Mouse (Mus musculus) stomach, embryonic 14.5 days (tissue): ENCODE measurements at regions not wholly inside any gene's neighbourhood (a gene's known extent, or its start where the extent isn't known, plus 50 kb on each side); places are given as distances from the start of the nearest gene placed in this dataset.
A peak's percentile ranks its signal among the peaks of the same experiment; 100 is the strongest.

Source experiments
- ATAC-seq: fragments of 200-750 bp; cut with Nextera tagmentation; 2 replicates; pipeline ENCODE4 v1.8.0; 2017; ENCODE audit warnings: low read depth, moderate TSS enrichment; ENCODE audit not compliant: insufficient number of reproducible peaks, insufficient read depth, low FRiP score
- H3K27ac ChIP-seq: fragments of 300-500 bp; sonication (generic); 2 replicates; pipeline ENCODE4 v1.5.1; 2014; ENCODE audit warnings: mild to moderate bottlenecking, low read length, moderate library complexity, mixed read lengths
- H3K27me3 ChIP-seq: fragments of 300-500 bp; sonication (generic); 2 replicates; pipeline ENCODE4 v1.6.1; 2014; ENCODE audit warnings: low read length, control low read depth, mixed read lengths; ENCODE audit not compliant: control insufficient read depth, insufficient read depth
- H3K36me3 ChIP-seq: fragments of 300-500 bp; sonication (generic); 2 replicates; pipeline ENCODE4 v1.6.1; 2014; ENCODE audit warnings: mild to moderate bottlenecking, control low read depth, low read length, moderate library complexity, mixed read lengths; ENCODE audit not compliant: control insufficient read depth, insufficient read depth
- H3K4me1 ChIP-seq: fragments of 300-500 bp; sonication (generic); 2 replicates; pipeline ENCODE4 v1.6.1; 2014; ENCODE audit warnings: low read length, control low read depth, mixed read lengths; ENCODE audit not compliant: control insufficient read depth, insufficient read depth
- H3K4me2 ChIP-seq: fragments of 300-500 bp; sonication (generic); replicated peaks from 2 replicates; pipeline ENCODE4 v1.6.1; 2014; ENCODE audit warnings: low read depth, low read length, control low read depth
- H3K4me3 ChIP-seq: fragments of 300-500 bp; sonication (generic); 2 replicates; pipeline ENCODE4 v1.5.1; 2014; ENCODE audit warnings: low read depth, low read length, control low read depth
- H3K9ac ChIP-seq: fragments of 300-500 bp; sonication (generic); replicated peaks from 2 replicates; pipeline ENCODE4 v1.6.1; 2014; ENCODE audit warnings: low read depth, mild to moderate bottlenecking, control low read depth, low read length, moderate library complexity, mixed read lengths
- H3K9me3 ChIP-seq: fragments of 300-500 bp; sonication (generic); 2 replicates; pipeline ENCODE4 v1.6.1; 2016; ENCODE audit warnings: low read depth, low read length, control low read depth; ENCODE audit not compliant: control insufficient read depth
- WGBS: fragments of 180-500 bp; shearing (Covaris S2); extraction: QIAGEN DNeasy Blood & Tissue Kit; methylation state at CpG from one replicate; pipeline ENCODE4 v1.1.7; 2014; 5-methylcytosine and 5-hydroxymethylcytosine counted together

DNA sequence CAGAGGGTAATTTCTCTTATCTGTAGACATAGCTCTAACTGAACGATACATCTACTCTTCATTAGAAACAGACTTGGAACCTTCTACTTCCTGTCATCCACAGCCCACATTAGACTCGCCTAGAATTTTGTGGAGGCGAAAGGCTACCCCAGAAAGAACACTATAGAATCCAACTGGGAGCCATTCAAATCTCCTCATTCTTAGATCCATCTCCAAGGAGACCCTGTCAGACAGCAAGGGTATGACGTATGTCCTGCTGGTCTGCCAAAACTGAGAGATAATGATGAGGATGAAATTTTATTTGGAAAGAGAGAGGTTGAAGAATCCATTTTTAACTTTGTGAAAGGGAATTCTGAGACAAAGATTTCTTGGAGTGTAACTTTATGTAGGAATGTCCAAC, 185.3 kb upstream of the Tnc start:
- H3K9ac ChIP-seq, result no peak overlapping the region
- H3K27ac ChIP-seq, result no peak overlapping the region
- no peaks in the 10 kb centered on the region for H3K4me1 ChIP-seq
- 71% methylated on average over 4 of the region's 4 CpGs for WGBS
- no peaks in the 10 kb centered on the region for H3K36me3 ChIP-seq
- H3K4me2 ChIP-seq, result no peak overlapping the region
- no peak overlapping the region for H3K4me3 ChIP-seq
- H3K27me3 ChIP-seq, result no peaks in the 10 kb centered on the region
- no peaks in the 10 kb centered on the region for H3K9me3 ChIP-seq
- ATAC-seq, result no peak

DNA sequence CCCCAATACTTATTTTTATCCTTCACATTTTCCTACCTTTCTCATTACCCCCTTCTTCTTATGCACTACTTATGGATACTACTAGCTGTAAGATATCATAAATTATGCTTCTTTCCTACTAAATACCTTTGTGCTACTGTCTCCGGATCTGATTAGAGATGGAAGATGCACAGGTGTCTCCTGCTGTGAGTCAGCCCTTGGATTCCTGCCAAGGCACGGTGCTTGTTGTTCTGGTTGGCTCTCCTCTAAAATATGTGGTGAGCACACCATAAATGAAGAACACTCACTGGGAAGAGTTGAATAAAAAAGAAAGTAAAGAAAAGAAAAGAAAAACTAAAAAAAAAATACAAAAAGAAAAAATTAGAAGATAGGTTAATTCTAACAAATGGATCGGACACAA, 181.5 kb upstream of the Tnc start:
- no peak for ATAC-seq
- H3K9me3 ChIP-seq, result no peaks in the 10 kb centered on the region
- H3K9ac ChIP-seq, result no peak overlapping the region
- no peak overlapping the region for H3K4me2 ChIP-seq
- no peaks in the 10 kb centered on the region for H3K27me3 ChIP-seq
- no peaks in the 10 kb centered on the region for H3K4me1 ChIP-seq
- H3K36me3 ChIP-seq, result no peaks in the 10 kb centered on the region
- WGBS, result 65% methylated on average over 3 of the region's 3 CpGs
- no peak overlapping the region for H3K4me3 ChIP-seq
- H3K27ac ChIP-seq, result no peak overlapping the region

DNA sequence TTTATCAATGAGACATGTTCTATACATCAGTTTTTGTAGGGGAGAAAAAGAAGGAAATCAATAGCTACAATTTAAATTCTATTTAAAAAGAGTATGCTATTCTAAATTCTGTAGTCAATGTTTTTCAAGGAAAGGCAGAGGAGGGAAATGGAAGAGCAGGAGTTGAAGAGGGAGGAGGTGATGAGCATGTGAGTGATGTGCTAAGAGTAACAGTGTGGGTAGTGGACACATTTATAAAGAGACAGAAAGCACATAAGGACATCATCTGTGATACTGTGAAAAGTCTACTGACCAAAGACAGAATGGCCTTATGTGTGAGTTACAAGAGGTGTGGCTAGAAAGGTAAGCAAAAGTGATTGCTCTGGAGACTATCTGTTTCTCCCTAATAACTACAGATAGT, 179.8 kb upstream of the Tnc start:
- no peaks in the 10 kb centered on the region for H3K36me3 ChIP-seq
- no peaks in the 10 kb centered on the region for H3K9me3 ChIP-seq
- H3K27me3 ChIP-seq, result no peaks in the 10 kb centered on the region
- no peak overlapping the region for H3K9ac ChIP-seq
- no peak for ATAC-seq
- no peak overlapping the region for H3K4me2 ChIP-seq
- H3K27ac ChIP-seq, result no peak overlapping the region
- H3K4me1 ChIP-seq, result no peaks in the 10 kb centered on the region
- no peak overlapping the region for H3K4me3 ChIP-seq

DNA sequence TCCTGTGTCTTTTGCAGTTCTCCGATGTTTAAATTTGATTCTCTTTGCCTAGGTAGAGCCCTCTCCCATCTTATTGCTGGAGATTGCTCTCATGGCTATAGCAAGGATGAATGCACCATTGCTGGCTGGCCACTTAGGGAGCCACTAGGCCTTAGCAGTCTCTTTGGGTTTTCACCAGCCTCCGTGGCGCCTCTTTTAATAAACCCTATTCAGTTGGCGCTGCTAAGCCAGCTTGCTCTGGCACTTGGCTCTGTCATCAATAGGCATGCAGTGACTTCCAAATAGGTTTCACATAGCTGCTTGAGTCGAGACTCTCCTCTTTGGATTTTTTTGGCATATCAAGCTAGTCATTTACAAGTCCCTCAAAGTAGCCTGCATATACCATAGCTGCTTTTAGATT, 178.1 kb upstream of the Tnc start:
- no peaks in the 10 kb centered on the region for H3K9me3 ChIP-seq
- no peak overlapping the region for H3K4me3 ChIP-seq
- H3K4me1 ChIP-seq, result no peaks in the 10 kb centered on the region
- no peaks in the 10 kb centered on the region for H3K36me3 ChIP-seq
- H3K27ac ChIP-seq, result no peak overlapping the region
- H3K9ac ChIP-seq, result no peak overlapping the region
- 90% methylated on average over 5 of the region's 5 CpGs for WGBS
- no peak for ATAC-seq
- no peaks in the 10 kb centered on the region for H3K27me3 ChIP-seq
- no peak overlapping the region for H3K4me2 ChIP-seq

DNA sequence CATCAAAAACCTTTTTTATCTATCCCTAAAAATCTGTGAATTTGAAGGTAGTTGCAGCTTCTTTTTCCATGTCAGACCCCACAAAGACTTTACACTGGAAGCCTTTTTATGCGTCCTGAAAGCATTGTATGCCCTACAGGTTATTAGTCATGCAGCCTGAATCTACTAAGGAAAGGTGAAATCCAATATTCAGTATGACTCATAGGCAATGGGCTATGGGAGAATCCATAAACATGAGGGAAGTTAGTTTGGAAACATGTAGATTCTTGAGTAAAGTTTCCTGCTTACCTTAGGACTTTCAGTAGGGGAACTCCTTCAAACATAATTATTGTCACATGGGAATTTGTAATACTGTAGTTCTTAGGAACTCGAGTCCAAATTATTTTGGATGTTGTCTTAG, 173.0 kb upstream of the Tnc start:
- no peak overlapping the region for H3K4me2 ChIP-seq
- 71% methylated on average over 2 of the region's 2 CpGs for WGBS

DNA sequence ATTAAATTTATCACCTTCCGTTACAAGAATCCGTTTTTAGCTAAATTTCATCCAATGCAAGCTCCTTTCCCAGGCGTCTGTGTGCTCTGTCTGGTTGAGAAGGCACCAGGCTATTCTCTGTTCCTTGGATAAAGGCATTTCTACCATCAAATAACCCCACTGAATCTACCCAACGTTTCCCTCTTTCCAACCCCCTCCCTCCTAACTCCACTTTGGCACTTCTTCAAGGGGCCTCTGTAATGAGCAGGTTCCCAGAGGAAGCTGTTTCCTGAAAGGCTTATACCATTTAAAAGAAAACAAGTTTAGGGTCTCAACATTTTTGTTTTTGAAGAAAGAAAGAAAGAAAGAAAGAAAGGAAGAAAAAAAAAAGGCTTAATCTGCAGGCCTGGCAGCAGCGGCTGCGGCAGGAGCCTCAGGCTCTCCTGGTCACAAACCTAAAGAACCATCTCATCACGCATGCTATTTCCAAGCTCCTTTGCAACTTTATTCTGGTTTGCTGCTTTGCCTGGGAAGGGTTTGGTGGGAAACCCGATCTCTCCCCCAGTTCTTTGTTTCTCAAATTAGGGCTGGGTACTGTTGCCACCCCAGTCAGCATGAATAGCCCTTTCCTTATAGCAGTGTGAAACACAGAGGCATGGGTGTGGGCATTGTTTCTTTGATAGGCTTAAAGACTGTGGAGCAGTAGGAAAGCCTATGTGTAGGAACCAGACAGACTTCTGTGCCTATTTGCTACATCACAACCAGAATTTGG, 160.5 kb upstream of the Tnc start:
- 61% methylated on average over 8 of the region's 8 CpGs for WGBS

More for the DNA sequence above, 173.0 kb upstream of the Tnc start:
- no peaks in the 10 kb centered on the region for H3K4me1 ChIP-seq
- no peaks in the 10 kb centered on the region for H3K36me3 ChIP-seq
- ATAC-seq, result no peak
- H3K9me3 ChIP-seq, result no peaks in the 10 kb centered on the region
- no peaks in the 10 kb centered on the region for H3K27me3 ChIP-seq
- H3K4me3 ChIP-seq, result no peak overlapping the region
- no peak overlapping the region for H3K27ac ChIP-seq
- no peak overlapping the region for H3K9ac ChIP-seq

DNA sequence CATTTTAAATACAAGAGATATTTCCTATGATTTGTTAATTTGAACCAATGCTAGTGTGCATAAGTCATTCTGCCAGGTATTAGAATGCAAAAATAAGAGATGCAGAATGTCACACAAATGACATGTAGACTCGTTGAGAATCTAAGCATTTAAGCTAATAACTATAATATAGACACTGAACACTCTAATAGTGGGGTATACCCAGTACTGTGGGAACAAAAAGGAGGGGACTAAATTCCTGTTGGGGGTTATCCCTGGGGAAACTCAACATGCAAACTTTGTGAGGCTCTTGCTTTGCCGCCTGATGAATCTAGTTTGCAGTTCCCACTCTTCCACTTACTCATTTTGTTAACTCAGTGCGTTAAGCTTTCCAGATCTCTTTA, 154.0 kb upstream of the Tnc start:
- Histone ChIP-seq H3K9me3 (no peaks in the 10 kb centered on the region), H3K36me3 (no peaks in the 10 kb centered on the region), H3K4me2 (no peak overlapping the region), H3K9ac (no peak overlapping the region), H3K27ac (no peak overlapping the region), H3K27me3 (no peaks in the 10 kb centered on the region), H3K4me3 (no peak overlapping the region), H3K4me1 (no peaks in the 10 kb centered on the region)
- ATAC-seq, result no peak
- 81% methylated on average over 3 of the region's 3 CpGs for WGBS

More for the DNA sequence above, 160.5 kb upstream of the Tnc start:
- H3K9me3 ChIP-seq, result no peaks in the 10 kb centered on the region
- H3K4me3 ChIP-seq, result no peak overlapping the region
- H3K27me3 ChIP-seq, result no peaks in the 10 kb centered on the region
- H3K27ac ChIP-seq, result no peak overlapping the region
- H3K36me3 ChIP-seq, result no peaks in the 10 kb centered on the region
- no peak overlapping the region for H3K9ac ChIP-seq
- H3K4me1 ChIP-seq, result no peaks in the 10 kb centered on the region
- no peak overlapping the region for H3K4me2 ChIP-seq
- no peak for ATAC-seq

DNA sequence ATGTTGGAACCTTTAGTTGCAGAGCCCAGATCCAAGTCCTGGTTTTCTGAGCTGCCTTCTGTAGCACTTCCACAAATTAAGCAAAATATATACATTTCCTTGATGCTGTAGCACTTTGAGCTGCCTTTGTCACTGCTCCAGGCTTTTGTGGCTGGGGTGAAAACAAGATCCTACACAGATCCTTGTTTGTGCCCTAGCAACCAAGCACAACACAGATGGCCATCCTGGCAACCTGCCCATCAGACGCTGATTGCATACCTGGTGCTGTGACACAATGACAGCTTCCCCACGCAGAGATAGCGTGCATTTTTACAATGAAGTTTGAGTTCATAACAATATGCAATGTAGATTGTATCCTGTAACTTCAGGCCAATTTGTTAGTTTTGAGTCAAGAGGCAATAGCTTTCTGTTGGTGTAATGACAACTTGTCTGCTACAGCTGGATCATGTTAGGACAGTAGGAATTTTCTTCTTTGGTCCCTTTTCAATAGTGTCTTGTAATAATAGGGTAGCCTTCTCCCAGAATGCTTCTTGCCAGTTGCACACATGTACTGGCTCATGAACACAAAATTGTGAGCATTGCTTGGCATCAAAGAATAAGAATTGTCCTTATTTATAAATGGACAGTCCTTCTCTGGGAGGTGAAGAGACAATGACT, 153.5 kb upstream of the Tnc start:
- Histone ChIP-seq H3K4me2 (no peak overlapping the region), H3K27ac (no peak overlapping the region), H3K4me1 (no peaks in the 10 kb centered on the region), H3K36me3 (no peaks in the 10 kb centered on the region), H3K27me3 (no peaks in the 10 kb centered on the region), H3K9ac (no peak overlapping the region), H3K9me3 (no peaks in the 10 kb centered on the region), H3K4me3 (no peak overlapping the region)
- WGBS, result 56% methylated on average over 3 of the region's 3 CpGs
- ATAC-seq, result peak; percentile 42; the same call in 1 of the 2 replicates

DNA sequence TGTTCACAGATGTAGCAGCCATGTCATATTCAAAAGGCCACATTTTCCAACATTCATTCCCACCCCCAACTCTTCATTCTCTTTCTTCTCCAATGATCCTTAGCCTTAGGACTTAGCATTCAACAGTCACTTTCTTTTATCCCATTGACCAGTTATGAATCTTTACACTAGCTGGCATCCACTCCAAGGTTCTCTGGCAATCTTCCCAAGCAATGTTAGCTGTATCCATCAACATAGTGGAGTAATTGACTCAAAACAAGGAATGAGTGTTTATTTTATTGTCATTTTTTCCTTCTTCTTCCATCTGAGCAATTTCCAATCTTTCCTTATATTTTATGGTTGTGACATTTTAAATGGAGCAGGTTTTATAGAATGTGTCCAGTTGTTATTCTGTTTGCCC, 138.2 kb upstream of the Tnc start:
- Histone ChIP-seq H3K4me1 (no peaks in the 10 kb centered on the region), H3K4me2 (no peak overlapping the region), H3K9ac (no peak overlapping the region), H3K9me3 (no peaks in the 10 kb centered on the region), H3K27ac (no peak overlapping the region), H3K27me3 (no peaks in the 10 kb centered on the region), H3K36me3 (no peaks in the 10 kb centered on the region), H3K4me3 (no peak overlapping the region)
- ATAC-seq, result no peak
